Mouse (Mus musculus): ENCODE data around the gene Emcn.

The Emcn gene

GRCm38 (mm10) chr3:137340938-137341337 lies at the start of gene Emcn:
Emcn (plus strand) TSS chr3:137341067.
- no peak for DNase-seq

DNA sequence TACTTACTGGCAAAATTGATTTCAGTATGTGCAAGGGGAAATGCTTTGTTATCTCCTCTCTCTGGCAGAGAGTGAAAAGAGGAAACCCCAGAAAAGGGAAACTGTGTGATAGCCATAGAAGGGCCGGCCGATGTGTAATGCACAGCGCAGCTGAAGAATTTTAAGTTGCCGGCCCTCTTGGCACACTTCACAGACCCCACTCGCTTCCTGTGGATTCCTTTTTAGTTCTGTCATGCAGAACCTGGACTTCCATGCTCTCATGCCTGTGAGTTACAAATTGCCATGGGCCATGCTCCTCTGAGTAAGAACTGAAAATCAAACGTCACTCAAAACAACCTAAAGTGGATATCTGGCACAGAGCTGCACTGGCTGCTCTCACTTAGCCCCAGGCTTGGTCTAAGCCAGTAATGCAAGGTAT lies 47.7 kb upstream of the Emcn start:
- peak; percentile 17 for DNase-seq

GRCm38 (mm10) chr3:137298230-137298629 lies 42.6 kb upstream of the Emcn start:
- DNase-seq: no peak

GRCm38 (mm10) chr3:137300210-137300609 lies 40.7 kb upstream of the Emcn start:
- no peak for DNase-seq

GRCm38 (mm10) chr3:137301195-137301594 lies 39.7 kb upstream of the Emcn start:
- no peak for DNase-seq

DNA sequence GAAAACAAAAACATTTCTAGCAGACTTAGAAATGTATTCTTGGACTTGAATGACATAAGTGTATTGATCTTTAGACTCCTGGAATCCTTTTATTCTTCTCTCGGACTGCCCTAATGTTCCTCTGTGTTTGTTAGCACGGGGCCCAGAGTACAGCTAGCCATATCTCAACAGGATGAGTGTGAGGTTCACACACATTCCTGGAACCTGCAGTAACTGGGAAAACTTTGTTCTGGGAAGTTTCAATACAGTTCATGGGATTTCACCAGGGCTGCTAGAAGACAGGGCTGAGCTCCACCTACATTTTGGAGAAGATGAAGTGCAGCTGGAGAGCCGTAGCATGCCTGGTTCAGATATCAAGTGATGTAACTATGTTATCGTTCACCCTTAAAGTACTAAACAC lies 38.1 kb upstream of the Emcn start:
- DNase-seq: no peak

- DNase-seq: no peak
Observed at GRCm38 (mm10) chr3:137309959-137310358, 30.9 kb upstream of the Emcn start.

DNA sequence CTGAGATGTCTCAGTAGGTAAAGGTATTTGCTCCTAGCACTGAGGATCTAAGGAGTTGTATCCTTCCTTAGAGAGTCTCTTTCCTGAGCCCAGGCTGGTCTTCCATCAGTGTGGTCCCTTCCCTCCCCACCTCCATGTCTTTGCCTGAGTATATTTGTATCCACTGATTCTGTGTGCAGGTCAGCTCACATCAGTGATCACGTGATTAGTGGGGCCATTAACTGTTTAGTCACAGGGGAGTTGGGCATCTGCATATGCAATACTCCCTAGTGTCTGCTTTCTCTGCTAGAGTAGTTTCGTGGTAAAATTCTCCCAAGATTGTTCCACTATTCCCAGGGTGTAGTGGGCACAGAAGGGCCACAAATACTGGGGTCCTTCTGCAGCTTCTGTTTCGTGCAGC lies 28.3 kb upstream of the Emcn start:
- DNase-seq: no peak

- DNase-seq: no peak
Observed at GRCm38 (mm10) chr3:137313775-137314362, 27.0 kb upstream of the Emcn start.

- no peak for DNase-seq
Observed at GRCm38 (mm10) chr3:137318371-137318770, 22.5 kb upstream of the Emcn start.

DNA sequence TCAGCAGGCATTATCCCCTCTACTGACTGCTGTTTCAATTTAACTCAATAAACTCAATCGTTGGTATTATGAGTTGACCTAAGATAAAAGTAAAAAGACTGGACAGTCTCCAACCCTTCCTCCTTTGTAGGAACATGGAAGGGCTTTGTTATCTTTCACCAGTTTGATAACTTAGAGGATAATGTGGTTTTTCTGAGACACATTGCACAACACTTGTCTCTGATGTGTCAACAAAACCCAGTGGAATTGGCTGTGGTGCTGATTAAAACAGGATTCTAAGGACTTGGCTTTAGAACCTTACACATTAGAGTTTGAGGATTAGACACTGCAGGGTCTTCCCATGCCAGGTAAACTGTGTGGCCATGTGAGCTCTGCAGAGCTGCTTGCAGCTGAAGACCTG lies 20.9 kb upstream of the Emcn start:
- DNase-seq: no peak

GRCm38 (mm10) chr3:137322304-137322703 lies 18.6 kb upstream of the Emcn start:
- DNase-seq: no peak

GRCm38 (mm10) chr3:137329898-137330297 lies 11.0 kb upstream of the Emcn start:
- no peak for DNase-seq

GRCm38 (mm10) chr3:137330950-137331349 lies 9.9 kb upstream of the Emcn start:
- DNase-seq: no peak

DNA sequence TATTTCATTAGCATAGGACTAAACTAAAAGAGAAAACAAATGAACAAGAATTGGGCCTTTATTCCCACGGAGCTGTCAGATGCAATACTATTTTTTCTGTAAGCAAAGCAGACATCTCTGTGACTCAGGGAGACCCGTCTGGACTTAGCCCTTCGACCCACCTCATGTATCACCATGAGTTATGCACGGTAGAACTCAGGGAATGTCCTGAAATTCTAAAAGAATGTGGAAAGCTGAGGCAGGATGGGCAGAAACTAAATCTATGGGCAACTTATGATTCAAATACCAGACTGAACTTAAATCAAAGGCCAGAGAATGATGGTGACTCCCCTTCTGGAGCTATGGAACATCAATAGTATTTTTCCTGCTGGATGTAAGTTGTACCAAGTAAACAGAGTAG lies 8.3 kb upstream of the Emcn start:
- no peak for DNase-seq

- DNase-seq: no peak
Observed at GRCm38 (mm10) chr3:137335957-137336356, 4.9 kb upstream of the Emcn start.

DNA sequence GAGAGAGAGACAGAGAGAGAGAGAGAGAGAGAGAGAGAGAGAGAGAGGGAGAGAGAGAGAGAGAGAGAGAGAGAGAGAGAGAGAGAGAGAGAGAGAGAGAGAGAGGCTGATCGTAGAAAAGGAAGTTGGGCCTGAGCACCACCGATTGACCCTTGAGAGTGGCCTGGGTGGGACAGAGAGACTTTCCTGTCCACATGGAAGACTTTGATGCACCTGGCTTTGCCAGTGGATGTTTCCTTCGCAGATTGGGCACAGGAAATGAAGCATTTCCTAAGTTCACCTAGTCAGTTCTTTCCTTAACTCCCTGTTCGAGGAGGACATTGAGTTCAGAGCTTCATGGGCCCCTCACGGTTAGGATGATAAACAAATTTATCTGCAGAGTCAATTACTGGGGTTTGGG lies 2.6 kb downstream of the Emcn start:
- no peak for DNase-seq

DNA sequence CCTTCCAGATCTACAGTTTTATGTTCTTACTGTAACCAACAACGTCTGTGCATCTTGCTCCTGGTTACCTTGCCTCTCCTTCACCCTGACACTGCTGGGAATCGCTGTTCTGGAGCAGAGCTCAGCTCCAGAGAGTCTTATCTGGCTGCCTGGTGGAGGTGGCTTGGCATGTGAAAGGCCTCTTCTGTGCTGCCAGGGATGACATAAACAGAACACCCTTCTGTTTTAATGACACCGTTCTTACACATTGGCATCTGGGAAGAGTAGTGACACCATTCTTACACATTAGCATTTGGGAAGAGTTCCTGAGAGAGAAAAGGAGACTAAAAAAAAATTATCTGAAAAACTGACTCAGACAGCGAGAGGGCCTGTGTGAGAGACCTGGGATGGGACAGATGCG lies 11.0 kb downstream of the Emcn start:
- DNase-seq: no peak

DNA sequence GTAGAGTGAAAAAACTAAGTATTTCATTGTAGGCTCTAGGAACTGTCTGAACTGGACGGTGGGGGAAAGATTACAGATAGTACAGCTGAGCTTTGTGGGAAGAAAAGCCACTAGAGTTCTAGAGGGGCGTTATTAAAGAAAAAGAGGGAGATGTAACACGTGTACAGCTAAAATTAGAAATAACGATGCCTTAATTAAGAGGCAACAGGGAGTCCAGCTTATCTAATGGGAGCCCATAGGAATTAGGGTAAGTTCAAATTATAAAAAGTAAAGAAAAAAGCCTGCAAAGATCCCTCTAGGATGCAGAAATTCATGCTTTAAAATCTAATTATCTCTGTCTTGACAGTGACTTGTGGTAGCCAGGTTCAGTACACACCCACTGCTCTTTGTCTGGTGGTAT lies 15.8 kb downstream of the Emcn start:
- DNase-seq: no peak

GRCm38 (mm10) chr3:137367123-137367825 lies 26.4 kb downstream of the Emcn start:
- DNase-seq: no peak

DNA sequence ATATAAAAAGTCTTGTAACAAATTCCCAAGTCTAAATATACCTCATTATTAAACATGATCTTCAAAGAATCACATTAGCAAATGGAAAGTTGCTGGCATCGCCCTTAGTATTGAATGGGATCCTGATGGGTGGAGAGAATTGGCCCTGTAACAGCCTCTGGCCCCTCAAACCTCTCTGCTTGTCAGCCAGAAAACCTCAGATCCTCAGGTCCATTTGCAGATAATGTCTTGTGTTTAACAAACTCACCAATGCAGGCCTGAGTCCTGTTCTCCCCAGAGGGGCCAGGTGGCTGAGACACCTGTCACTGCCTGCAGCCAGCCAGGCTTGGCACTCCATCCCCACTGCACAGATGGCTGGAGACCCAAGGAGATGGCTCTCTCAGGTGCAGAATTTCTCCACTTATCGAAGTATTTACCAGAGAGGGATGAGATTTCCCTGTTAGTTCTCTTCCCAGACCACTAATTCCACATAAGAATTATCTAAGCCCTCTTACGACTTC lies 27.0 kb downstream of the Emcn start:
- DNase-seq: no peak

DNA sequence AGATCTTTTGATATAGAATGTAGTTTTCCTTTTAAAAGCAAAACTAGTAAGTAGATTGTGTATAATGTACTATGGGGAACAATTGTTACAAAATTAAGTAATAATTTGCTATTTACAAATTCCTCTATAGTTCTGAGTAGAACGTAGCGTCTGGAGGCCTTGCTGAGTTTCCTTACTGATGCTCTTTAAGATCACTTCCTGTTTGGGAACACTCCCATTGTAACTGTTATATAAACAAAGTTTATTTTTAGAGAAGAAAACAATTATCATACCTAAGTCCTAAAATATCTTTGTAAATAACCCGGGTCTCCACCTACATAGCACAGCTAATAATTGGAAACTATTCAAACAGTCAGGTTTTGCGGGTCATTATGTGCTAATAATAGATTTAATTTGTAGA lies 32.0 kb downstream of the Emcn start:
- DNase-seq: no peak

DNA sequence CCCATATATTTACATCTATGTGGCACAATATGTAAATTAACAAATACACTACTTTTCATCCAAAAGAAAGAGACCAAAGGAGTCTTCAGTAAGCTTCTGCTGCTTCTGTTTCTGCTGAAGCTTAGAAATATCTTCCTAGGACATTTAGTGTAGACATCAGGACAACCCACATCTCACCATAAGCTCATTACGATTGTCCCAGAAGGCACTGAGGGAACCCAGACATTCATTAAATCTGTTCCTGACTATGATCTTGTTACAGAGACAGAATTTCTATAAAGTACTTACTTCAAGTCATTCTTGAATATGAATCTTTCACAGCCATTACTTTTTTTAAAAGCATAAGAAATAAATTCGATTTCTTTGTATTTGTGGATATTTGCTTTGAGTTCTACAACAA lies 41.4 kb downstream of the Emcn start:
- no peak for DNase-seq

DNA sequence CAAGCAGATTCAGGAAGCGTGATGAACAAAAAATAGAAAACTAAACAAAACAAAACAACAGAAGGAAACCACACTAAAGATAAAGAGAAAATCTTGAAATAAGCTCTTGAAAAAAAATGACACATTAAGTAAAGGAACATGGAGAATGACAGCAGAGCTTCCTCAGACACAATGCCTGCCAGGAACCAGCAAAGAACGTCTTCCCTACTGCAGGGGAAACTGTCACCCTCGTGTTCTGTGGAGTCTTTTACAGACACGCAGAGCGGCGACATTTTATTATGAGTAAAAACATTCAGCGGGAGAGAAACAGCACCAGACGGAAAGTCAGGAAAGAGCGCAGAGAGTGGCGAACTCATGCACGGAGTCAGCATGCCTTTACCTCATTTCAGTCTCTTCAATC lies 54.7 kb downstream of the Emcn start:
- DNase-seq: no peak
